Mouse (Mus musculus) liver, adult 2 months (tissue): ENCODE data around the gene Epha1.

Experiments used
- CTCF ChIP-seq: fragments of 200-500 bp; IDR thresholded peaks from 2 replicates; pipeline ENCODE4 v1.5.1; 2011; ENCODE audit warnings: low read depth, low read length, control low read depth
- POLR2A ChIP-seq: fragments of 200-500 bp; IDR thresholded peaks from 2 replicates; pipeline ENCODE4 v1.6.1; 2011; ENCODE audit warnings: low read length, control low read depth; ENCODE audit not compliant: insufficient read depth; ENCODE audit errors: extremely low read depth

- no peak for TF ChIP-seq CTCF
- TF ChIP-seq POLR2A: no peak
These were observed 11.0 kb downstream of the Epha1 start for GRCm38 (mm10) chr6:42362074-42362473.
